Mouse (Mus musculus): ENCODE results near the gene B230219D22Rik. TPM values are rescaled to one million over a fixed set of nuclear protein-coding genes. Genes with fewer than 3 reads are reported as not detected.

B230219D22Rik gene
- polyA plus RNA-seq (2012; ENCODE audit: insufficient read depth, insufficient read length, missing spikeins), result 46.8 and 50.4 TPM in 2 replicates

DNA sequence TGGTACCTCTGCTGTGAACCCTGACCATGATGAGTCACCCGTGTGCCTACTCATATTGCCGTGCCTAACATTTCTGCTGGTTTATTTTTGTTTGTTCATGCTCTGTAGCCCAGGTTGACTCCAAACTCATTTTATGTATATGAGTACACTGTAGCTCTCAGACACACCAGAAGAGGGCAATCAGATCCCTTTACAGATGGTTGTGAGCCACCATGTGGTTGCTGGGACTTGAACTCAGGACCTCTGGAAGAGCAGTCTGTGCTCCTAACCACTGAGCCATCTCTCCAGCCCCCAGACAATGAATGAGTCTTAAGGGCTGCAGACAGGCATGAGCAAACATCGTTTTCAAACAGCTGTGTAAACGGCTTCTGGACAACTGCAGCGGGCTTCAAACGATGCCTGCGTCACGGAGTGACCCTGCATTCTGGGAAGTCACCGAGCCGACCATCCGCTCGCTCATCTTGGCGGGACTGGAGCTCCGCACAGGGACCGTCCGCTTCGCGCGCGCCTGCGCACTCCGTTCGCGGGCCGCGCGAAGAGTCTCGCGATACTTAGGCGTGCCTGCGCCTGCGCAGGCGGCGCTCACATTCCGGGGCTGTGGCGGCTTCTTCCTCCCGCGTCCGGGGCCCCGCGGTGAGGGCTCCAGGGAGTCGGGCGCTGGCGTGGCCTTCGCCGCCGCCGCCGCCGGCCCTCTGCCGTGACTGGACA, at the start of gene B230219D22Rik:
Gene B230219D22Rik, plus strand, starts transcription at position 590 of the 708 bp plus-strand sequence.
- Histone ChIP-seq H3K27ac (ENCODE audit: insufficient read depth, low read depth, low read length) (peak within 1 kb of the TSS; percentile 87), H3K4me1 (ENCODE audit: control insufficient read depth, insufficient read depth, low read length) (peaks cover 13% of the 10 kb centered on the region), H3K4me3 (ENCODE audit: insufficient read depth, low read length) (peak within 1 kb of the TSS; percentile 100)
- TF ChIP-seq CTCF (IDR thresholded peaks at IDR 0.05; ENCODE audit: low read depth, low read length) (no peak), POLR2A (IDR thresholded peaks at IDR 0.05; ENCODE audit: borderline replicate concordance, low read depth, low read length) (peak; percentile 79)

DNA sequence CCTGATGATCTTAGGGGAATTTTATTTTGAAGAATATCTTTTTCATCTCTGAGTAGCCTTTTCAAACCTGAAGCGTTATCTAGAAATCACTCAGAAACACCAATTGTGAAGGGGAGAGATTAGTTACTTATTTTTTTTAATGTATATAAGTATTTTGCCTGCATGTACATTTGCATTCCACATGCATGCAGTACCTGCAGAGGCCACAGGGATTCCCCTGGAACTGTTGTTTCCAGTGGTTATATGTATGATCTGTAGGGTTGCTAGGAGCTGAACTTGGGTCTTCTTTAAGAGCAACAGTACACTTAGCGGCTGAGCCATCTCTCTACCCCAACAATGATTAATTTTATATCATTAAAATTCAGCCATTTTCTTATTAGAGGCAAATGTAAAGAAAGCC, 48.4 kb upstream of the B230219D22Rik start:
- Histone ChIP-seq H3K4me3 (ENCODE audit: insufficient read depth, low read length) (no peak overlapping the region), H3K4me1 (ENCODE audit: control insufficient read depth, insufficient read depth, low read length) (no peaks in the 10 kb centered on the region), H3K27ac (ENCODE audit: insufficient read depth, low read depth, low read length) (no peak overlapping the region)
- no peak for TF ChIP-seq POLR2A (IDR thresholded peaks at IDR 0.05; ENCODE audit: borderline replicate concordance, low read depth, low read length)
- no peak for TF ChIP-seq CTCF (IDR thresholded peaks at IDR 0.05; ENCODE audit: low read depth, low read length)

DNA sequence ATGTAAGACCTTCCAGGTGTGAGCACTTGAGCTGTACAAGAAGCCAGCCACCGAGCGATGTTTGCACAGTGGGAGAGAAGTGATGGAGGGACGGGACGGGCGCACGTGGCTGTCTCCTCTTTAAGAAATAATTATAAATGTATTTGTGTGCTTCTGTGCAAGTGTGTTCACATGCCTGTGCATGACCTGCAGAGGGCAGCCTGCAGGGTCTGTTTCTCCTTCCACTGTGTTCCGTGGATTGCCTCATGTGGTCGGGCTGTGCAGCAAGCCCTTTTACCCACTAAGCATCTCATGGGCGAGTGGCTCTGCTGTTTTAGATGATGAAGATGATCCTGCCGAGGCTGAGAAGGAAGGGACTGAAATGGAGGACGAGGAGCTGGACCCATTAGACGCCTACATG, 42.8 kb upstream of the B230219D22Rik start:
- Histone ChIP-seq H3K4me1 (ENCODE audit: control insufficient read depth, insufficient read depth, low read length) (peaks cover 16% of the 10 kb centered on the region), H3K27ac (ENCODE audit: insufficient read depth, low read depth, low read length) (no peak overlapping the region), H3K4me3 (ENCODE audit: insufficient read depth, low read length) (no peak overlapping the region)
- no peak for TF ChIP-seq POLR2A (IDR thresholded peaks at IDR 0.05; ENCODE audit: borderline replicate concordance, low read depth, low read length)
- no peak for TF ChIP-seq CTCF (IDR thresholded peaks at IDR 0.05; ENCODE audit: low read depth, low read length)

DNA sequence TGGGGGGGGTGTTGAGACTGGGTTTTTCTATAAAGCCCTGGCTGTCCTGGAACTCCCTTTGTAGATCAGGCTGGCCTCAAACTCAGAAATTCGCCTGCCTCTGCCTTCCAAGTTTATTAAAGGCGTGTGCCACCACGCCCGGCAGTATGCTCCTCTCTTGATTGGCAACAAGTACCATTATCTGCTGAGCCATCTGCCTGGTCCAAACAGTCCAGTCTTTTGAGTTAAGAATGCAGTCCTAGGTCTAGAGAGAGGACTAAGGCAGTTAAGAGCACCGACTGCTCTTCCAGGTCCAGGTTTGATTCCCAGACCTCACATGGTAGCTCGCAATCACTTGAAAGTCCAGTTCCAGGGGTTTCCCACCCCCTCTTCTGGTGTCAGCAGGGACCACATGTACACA, 41.9 kb upstream of the B230219D22Rik start:
- Histone ChIP-seq H3K4me3 (ENCODE audit: insufficient read depth, low read length) (no peak overlapping the region), H3K27ac (ENCODE audit: insufficient read depth, low read depth, low read length) (no peak overlapping the region), H3K4me1 (ENCODE audit: control insufficient read depth, insufficient read depth, low read length) (peaks cover 16% of the 10 kb centered on the region)
- no peak for TF ChIP-seq CTCF (IDR thresholded peaks at IDR 0.05; ENCODE audit: low read depth, low read length)
- no peak for TF ChIP-seq POLR2A (IDR thresholded peaks at IDR 0.05; ENCODE audit: borderline replicate concordance, low read depth, low read length)

DNA sequence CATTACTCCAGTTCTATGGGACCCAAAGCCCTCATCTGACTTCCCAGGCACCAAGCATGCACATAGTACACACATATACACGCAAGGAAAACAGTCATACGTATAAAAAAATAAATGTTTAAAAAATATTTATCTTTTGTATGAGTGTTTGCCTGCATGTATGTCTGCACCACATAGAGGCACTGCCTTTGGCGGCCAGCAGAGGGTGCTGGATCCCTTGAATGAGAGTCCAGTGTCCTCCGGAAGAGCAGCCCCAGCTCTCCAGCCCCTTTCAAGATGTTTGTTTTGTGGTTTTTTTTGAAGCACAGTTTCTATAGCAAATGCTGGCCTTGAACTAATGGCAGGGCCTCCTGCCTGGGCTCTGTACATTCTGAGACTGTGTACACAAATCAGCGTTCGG, 24.4 kb upstream of the B230219D22Rik start:
- H3K4me1 ChIP-seq (ENCODE audit: control insufficient read depth, insufficient read depth, low read length), result no peaks in the 10 kb centered on the region
- no peak overlapping the region for H3K4me3 ChIP-seq (ENCODE audit: insufficient read depth, low read length)
- H3K27ac ChIP-seq (ENCODE audit: insufficient read depth, low read depth, low read length), result no peak overlapping the region
- TF ChIP-seq CTCF (IDR thresholded peaks at IDR 0.05; ENCODE audit: low read depth, low read length) (peak; percentile 69), POLR2A (IDR thresholded peaks at IDR 0.05; ENCODE audit: borderline replicate concordance, low read depth, low read length) (no peak)

DNA sequence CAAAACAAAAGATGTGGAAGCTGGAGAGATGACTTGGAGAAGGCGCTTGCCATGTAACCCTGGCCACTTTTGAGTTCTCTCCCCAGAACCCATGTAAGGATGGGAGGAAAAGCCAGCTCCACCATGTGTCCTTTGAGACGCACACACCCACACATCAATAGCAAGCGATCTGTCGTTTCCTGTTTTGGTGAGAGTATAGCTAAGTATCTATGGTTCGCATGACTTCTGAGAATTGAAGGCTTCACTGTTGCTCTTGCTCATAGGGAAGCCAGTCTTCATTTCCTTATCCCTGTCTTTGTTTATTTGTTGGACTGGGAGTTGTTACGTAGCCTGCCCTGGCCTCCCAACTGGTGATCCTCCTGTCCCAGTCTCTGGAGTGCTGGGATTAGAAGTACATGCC, 20.2 kb upstream of the B230219D22Rik start:
- Histone ChIP-seq H3K4me1 (ENCODE audit: control insufficient read depth, insufficient read depth, low read length) (no peaks in the 10 kb centered on the region), H3K27ac (ENCODE audit: insufficient read depth, low read depth, low read length) (no peak overlapping the region), H3K4me3 (ENCODE audit: insufficient read depth, low read length) (no peak overlapping the region)
- no peak for TF ChIP-seq POLR2A (IDR thresholded peaks at IDR 0.05; ENCODE audit: borderline replicate concordance, low read depth, low read length)
- no peak for TF ChIP-seq CTCF (IDR thresholded peaks at IDR 0.05; ENCODE audit: low read depth, low read length)

DNA sequence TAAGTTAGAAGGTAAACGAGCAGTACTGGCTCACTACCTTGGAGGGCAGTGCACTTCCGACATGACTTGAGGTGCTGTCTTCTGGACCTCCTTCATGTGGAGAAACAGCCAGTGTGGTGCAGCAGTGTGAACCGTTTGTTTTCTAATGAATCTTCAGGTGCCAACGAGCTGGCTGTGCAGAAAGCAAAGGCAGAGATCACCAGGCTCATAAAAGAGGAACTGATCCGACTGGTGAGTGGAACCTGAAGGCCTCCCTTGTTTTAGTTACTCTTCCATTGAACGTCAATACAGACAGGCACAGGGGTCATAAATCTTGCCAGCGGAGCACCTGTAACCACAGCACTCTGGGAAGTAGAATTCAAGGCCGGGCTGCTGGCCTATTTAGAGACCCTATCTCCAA, 15.6 kb upstream of the B230219D22Rik start:
- Histone ChIP-seq H3K27ac (ENCODE audit: insufficient read depth, low read depth, low read length) (no peak overlapping the region), H3K4me3 (ENCODE audit: insufficient read depth, low read length) (no peak overlapping the region), H3K4me1 (ENCODE audit: control insufficient read depth, insufficient read depth, low read length) (no peaks in the 10 kb centered on the region)
- TF ChIP-seq CTCF (IDR thresholded peaks at IDR 0.05; ENCODE audit: low read depth, low read length) (no peak), POLR2A (IDR thresholded peaks at IDR 0.05; ENCODE audit: borderline replicate concordance, low read depth, low read length) (no peak)

DNA sequence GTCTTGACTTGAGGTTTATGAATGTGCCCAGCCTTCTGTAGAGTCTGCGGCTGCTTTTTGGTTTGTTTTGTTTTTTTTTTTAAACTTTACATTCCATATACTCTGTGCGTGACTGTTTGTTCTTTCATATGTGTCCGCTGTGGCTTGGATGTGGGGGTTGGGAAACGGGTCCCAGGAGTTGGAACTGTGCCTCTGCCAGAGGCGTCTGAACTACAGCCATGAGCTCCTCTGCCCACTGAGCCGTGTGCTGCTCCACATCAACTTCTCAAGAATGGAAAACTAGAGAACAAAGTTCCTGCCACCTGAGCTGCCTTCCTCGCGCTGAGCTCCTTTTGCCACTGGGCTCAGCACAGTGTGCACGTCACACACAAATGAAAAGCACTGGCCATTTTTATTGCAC, 10.7 kb upstream of the B230219D22Rik start:
- Histone ChIP-seq H3K27ac (ENCODE audit: insufficient read depth, low read depth, low read length) (no peak overlapping the region), H3K4me1 (ENCODE audit: control insufficient read depth, insufficient read depth, low read length) (no peaks in the 10 kb centered on the region), H3K4me3 (ENCODE audit: insufficient read depth, low read length) (no peak overlapping the region)
- TF ChIP-seq CTCF (IDR thresholded peaks at IDR 0.05; ENCODE audit: low read depth, low read length) (no peak), POLR2A (IDR thresholded peaks at IDR 0.05; ENCODE audit: borderline replicate concordance, low read depth, low read length) (no peak)

DNA sequence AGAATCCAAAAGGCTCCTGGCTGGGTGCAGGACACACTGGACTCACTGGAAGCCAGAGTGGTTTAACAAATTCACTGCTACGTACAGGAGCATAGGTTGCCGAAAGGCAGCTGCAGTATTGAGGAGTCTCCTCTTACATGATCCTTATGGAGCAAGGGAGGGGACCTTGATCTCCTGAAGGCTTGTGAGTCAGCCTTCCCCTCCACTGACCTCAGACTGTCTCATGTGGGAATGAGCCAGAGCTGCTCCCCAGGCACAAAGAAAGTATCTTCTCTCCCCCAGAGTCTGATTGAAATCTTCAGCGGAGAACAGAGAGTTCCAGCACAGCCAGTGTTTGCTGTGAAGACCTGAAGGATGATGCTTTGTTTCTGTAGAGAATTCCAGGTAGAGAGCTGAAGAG, 9.3 kb upstream of the B230219D22Rik start:
- TF ChIP-seq CTCF (IDR thresholded peaks at IDR 0.05; ENCODE audit: low read depth, low read length), result no peak
- no peak for TF ChIP-seq POLR2A (IDR thresholded peaks at IDR 0.05; ENCODE audit: borderline replicate concordance, low read depth, low read length)
- Histone ChIP-seq H3K27ac (ENCODE audit: insufficient read depth, low read depth, low read length) (no peak overlapping the region), H3K4me1 (ENCODE audit: control insufficient read depth, insufficient read depth, low read length) (no peaks in the 10 kb centered on the region), H3K4me3 (ENCODE audit: insufficient read depth, low read length) (no peak overlapping the region)

DNA sequence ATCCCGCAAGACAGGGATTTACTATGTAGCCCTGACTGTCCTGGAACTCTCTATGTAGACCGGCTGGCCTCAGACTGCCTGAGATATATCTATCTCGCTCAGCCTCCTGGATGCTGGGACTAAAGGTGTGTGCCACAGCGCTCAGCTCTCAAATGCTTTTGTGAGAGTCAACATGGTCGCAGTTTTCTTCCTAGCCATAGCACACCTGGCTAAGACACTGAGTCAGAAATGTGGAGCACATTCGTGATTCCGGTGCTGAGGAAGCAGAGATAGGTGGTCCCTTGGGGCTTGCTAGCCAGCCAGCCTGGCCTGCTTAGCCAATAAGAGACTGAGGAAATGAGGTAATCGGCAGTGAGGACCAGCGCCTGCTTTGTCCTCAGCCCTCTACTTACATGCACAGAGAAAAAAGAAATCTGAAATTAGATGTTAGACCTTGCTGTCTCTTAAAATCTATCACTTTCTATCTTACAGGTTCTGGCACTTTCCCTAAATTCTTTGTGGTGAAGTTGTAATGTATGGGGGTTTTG, 6.8 kb upstream of the B230219D22Rik start:
- Histone ChIP-seq H3K4me3 (ENCODE audit: insufficient read depth, low read length) (no peak overlapping the region), H3K27ac (ENCODE audit: insufficient read depth, low read depth, low read length) (no peak overlapping the region), H3K4me1 (ENCODE audit: control insufficient read depth, insufficient read depth, low read length) (no peaks in the 10 kb centered on the region)
- TF ChIP-seq POLR2A (IDR thresholded peaks at IDR 0.05; ENCODE audit: borderline replicate concordance, low read depth, low read length) (no peak), CTCF (IDR thresholded peaks at IDR 0.05; ENCODE audit: low read depth, low read length) (no peak)

Measured in bone marrow macrophage, adult 2 months (primary cell).